Mouse (Mus musculus): ENCODE results near the gene Otud1. TPM values are rescaled to one million over a fixed set of nuclear protein-coding genes. Genes with fewer than 3 reads are reported as not detected.

Gene Otud1
- total RNA-seq, 1 experiment from 2014 or later: 11.1 TPM

Other genes starting within 250 kb of the Otud1 start
- gene Ptf1a, start 212.1 kb upstream of the Otud1 start, total RNA-seq (2017): not detected in 2 replicates
- not detected in 2 replicates for gene 4921504E06Rik, start 103.8 kb upstream of the Otud1 start, total RNA-seq (2017)

Data from hematopoietic stem cell, adult 5-6 weeks (primary cell).